Mouse (Mus musculus) cerebellum, adult 11 months (tissue): ENCODE results near the gene Slc37a4.
"Not testable (repeated sequence)": the region's sequence is repeated elsewhere in the genome, so short reads cannot be mapped to it uniquely, and the experiment has no call there.

Experiments used
- DNase-seq: peaks from one replicate; pipeline ENCODE4 v3.0.0; 2022

The Slc37a4 gene

DNA sequence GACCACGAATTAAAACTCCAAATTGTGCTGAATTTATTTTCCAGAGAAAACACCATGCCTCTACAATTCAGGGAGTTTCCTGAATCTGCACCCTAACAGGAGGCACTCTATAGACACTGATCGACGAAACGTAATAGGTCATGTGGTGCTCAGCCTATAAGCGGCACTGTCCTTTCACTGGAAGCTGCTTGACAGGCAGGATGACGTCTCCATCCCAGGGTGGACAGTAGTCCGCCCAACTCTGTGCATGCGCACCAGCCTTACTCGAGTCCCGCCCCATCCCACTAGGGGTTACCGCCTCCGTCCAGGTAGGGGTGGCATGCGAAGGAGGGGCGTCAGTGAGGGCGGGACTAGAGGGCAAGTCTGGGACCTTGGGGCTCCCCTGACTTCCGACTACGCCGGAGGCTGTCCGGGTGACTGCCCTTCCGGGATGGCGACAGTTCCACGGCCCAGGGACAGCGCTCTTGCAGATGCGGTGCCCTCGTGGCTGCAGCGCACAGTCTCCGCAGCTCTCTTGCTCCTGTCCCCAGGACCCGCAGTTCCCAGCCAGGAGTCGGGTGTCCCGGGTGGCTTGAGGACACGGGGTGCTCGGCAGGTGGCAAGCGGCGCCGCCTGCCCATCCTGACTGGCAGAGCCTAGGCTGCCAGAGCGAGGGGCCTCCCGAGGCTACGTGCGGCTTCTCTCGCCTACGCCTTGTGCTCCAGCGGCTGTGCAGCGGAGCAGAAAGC is at the start of gene Slc37a4:
TSS of gene Slc37a4 (plus strand) at position 169 of the 728 bp plus-strand sequence.
- DNase-seq, result peak; percentile 97

DNA sequence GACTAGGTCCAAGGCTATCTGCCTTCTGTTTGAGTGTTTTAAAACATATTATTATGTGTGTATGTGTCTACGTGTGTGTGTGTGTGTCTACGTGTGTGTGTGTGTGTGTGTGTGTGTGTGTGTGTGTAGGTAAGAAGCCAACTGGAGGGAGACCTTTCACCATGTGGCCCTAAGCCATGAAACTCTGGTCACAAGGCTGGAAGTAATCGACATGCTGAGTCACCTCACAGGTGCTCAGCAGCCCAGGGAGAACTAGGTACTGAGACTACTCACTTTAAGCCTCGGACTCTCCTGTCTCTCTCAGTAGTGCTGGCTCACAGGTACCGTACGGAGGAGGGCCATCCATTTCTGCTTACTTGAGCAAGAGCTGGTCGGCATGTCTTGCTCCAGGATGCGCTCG is 49.5 kb upstream of the Slc37a4 start:
- no peak for DNase-seq

- no peak for DNase-seq
These were observed 49.0 kb upstream of the Slc37a4 start for GRCm38 (mm10) chr9:44347621-44348020.

GRCm38 (mm10) chr9:44348546-44348945 is 48.1 kb upstream of the Slc37a4 start:
- no peak for DNase-seq

DNA sequence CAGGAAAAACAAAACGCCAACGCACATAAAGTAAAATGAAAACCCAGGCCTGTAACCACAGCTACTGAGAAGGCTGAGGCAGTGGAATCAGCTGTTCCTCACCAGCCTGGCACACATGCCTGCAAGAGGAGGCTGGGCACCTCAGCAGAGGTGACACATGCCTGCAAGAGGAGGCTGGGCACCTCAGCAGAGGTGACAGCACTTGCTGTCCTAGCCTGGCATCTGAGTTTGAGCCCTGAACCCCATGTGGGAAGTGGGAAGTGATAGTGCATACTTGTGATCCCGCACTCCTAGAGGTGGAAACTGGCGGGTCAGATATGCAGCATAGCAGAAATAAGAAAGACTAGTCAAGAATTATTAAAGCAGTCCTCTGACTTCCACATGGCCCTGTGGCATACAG is 45.3 kb upstream of the Slc37a4 start:
- no peak for DNase-seq

GRCm38 (mm10) chr9:44352337-44352736 is 44.3 kb upstream of the Slc37a4 start:
- no peak for DNase-seq

DNA sequence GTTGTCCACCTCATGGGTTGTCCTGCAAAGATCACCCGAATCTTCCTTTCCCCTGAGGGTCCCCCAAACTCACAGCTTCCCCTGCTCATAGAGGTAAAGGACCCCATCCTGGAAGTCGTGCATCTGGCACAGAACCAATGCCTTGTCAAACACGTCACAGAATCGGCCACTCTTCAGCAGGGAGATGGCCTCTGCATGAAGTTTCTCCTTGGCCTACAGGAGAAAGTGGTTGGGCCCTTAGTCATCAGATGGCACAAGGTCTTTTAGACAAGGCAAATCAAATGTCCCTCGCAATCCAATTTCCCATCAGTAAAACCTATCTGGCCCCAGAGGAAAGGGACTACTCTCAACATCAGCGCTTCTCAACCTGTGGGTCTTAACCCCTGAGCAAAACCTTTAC is 43.5 kb upstream of the Slc37a4 start:
- no peak for DNase-seq

GRCm38 (mm10) chr9:44357207-44357606 is 39.4 kb upstream of the Slc37a4 start:
- DNase-seq, result no peak

DNA sequence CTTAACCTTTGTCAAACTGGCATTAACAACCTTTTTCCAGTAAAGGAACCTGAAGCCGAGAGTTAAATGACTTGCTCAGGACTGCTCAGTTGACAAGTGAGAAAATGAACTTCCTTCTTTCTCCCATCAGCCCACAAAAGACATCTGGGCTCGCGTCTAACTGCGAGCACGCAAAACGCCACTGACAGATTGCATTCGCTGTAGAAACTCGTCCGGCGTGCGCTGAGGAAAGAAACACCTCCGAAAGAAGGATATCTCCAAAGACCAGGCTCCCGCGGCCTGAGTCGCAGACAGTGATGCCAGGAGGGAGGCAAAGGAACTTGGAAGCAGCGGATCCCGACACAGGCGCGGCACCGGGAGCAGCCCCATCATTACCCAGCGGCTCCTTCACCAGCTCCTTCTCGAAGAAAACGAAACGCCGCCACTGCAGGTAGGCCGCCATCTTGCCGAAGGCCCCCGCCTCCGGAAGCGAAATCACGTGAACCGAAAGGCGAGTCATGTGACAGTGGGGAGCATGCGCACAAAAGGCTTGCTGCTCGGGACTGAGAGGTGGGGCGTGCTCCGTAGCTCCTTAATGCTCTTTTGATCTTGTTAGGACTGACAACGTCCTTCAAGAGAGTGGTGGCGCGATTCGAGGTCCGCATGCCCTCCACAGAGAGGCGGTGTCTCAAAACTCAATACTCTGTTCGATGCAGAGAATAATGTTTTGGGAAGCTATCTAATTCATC is 35.3 kb upstream of the Slc37a4 start, which contains the start of gene Vps11:
TSS of gene Vps11 (minus strand) at position 481 of the 728 bp plus-strand sequence.
- peak; percentile 91 for DNase-seq

- not testable (repeated sequence) for DNase-seq
These were observed 34.7 kb upstream of the Slc37a4 start for GRCm38 (mm10) chr9:44361931-44362330.

- no peak for DNase-seq
These were observed 32.2 kb upstream of the Slc37a4 start for GRCm38 (mm10) chr9:44364480-44364879.

DNA sequence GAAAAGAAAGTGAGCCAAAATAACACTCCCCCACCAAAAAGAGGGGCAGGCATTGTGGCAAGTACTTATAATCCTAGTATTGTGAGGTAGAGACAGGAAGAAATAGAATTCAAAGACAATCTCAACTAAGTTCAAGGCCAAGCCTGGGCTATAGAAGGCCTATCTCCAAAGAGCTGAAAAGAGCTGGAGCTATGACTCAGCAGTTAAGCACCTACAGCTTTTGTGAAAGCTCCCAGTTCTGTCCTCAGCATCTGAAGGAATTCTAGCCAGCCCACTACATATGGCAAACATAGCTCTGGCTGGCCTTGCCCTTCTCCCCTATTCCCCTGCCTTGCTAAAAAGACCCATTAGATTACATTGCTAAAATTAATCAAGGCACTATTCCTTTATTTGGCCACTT is 23.3 kb upstream of the Slc37a4 start:
- DNase-seq, result no peak

GRCm38 (mm10) chr9:44376141-44376540 is 20.5 kb upstream of the Slc37a4 start:
- DNase-seq, result no peak

DNA sequence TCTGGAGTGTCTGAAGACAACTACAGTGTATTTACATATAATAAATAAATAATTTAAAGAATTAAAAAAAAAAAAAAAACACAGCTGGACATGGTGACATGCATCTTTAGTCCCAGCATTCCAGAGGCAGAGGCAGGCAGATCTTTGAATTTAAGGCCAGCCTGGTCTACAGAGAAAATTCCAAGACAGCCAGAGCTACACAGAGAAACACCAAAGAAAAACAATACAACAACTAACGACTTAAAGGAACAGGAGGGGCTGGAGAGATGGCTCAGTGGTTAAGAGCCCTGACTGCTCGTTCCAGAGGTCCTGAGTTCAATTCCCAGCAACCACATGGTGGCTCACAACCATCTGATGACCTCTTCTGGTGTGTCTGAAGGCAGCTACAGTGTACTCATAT is 19.3 kb upstream of the Slc37a4 start:
- DNase-seq, result not testable (repeated sequence)

GRCm38 (mm10) chr9:44378153-44378730 is 18.4 kb upstream of the Slc37a4 start:
- DNase-seq, result no peak

DNA sequence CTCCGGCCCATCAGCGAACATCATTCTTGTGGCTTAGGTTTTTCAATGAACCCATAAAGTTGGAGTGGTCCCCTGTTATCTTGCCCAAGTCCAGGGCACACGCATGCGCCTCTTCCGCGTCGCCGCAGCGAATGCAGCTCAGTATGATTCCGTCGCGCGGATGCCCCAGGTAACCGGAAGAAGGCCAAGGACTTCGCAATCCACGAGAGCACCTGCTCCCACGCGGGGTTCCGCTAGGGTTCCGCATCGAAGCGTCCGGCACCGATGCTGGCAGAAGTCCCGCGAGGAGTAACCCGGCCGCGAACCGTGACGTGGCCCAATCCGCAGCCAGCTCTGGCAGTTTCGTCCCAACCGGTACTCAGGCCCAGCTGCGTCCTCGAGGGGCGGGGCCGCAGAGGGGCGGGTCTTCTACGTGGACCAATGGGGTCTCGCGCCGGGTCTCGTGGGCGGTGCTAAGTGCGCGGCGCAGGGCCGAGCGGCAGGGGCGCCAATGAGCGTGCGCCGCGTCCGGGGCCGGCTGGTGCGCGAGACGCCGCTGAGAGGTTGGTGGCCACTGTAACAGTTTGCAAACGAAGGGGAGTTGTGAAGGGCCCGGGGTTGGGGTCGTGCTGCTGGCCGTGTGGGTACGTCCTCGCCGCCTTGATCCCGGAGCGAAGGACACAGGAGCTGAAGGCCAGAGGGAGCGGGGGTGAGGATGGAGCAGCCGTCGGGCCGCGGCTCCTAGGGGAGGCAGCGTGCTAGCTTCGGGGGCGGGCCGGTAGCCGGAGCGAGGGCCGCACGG is 17.4 kb upstream of the Slc37a4 start, which contains the start of gene Hyou1:
TSS of gene Hyou1 (plus strand) at position 437 of the 781 bp plus-strand sequence.
- DNase-seq, result peak; percentile 99

DNA sequence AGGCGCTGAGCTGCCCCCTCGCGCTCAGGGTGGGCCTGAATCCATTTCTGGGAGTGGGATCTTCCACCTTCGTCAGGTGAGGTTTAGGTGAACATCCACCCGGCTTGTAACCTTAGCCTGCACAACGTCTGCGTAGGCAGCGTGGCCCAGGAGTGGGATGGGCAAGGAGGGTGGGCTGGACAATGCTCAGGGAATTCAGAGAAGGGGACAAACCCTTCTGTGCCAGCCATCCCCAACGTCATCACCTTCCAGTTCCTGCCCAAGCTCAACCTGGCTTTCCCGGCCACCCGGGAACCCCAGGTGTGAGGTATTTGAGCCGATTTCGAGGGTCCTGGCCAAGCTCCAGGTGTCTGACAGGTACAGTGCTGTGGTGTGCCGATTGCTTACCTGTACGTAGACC is 16.8 kb upstream of the Slc37a4 start:
- peak; percentile 46 for DNase-seq

DNA sequence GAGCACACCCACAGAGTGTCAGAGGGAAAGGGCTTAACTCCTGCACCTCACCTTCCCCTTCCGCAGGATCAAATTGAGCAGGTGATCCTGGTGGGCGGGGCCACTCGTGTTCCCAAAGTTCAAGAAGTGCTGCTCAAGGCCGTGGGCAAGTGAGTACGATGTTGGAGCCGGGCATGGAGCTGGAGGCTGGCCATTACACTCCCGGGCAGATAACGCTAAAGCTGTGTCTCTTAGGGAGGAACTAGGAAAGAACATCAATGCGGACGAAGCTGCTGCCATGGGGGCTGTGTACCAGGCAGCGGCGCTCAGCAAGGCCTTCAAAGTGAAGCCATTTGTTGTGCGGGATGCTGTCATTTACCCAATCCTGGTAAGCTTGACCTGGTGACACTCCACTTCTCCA is 12.1 kb upstream of the Slc37a4 start:
- DNase-seq, result no peak

GRCm38 (mm10) chr9:44387221-44387620 is 9.4 kb upstream of the Slc37a4 start:
- no peak for DNase-seq

DNA sequence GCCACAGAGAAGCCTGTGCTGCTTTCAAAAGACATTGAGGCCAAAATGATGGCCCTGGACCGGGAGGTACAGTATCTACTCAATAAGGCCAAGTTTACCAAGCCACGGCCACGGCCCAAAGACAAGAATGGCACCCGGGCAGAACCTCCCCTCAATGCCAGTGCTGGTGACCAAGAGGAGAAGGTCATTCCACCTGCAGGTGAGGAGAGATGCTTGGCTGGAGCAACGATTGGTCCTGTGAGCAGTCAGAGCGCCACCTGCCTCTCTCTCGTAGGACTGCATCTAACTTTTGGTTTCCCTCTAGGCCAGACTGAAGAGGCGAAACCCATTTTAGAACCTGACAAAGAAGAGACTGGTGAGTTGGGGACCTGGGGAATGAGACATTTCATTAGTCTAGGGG is 7.4 kb upstream of the Slc37a4 start:
- peak; percentile 61 for DNase-seq

- peak; percentile 63 for DNase-seq
These were observed 5.2 kb upstream of the Slc37a4 start for GRCm38 (mm10) chr9:44391466-44391865.

GRCm38 (mm10) chr9:44398087-44398486 is 1.4 kb downstream of the Slc37a4 start:
- DNase-seq, result peak; percentile 14

- DNase-seq, result no peak
These were observed 1.9 kb downstream of the Slc37a4 start for GRCm38 (mm10) chr9:44398551-44398950.
